Mouse (Mus musculus): ENCODE measurements around the gene Zbtb16.

- TF ChIP-seq CTCF (IDR thresholded peaks at IDR 0.05; ENCODE audit: low read depth), result no peak
- TF ChIP-seq EP300 (IDR thresholded peaks at IDR 0.05; ENCODE audit: low read depth), result no peak
These were observed 97.1 kb downstream of the Zbtb16 start for GRCm38 (mm10) chr9:48738795-48739476.
